Mouse (Mus musculus): ENCODE measurements around the gene Gpa33.
"Not testable (repeated sequence)": the region's sequence is repeated elsewhere in the genome, so short reads cannot be mapped to it uniquely, and the experiment has no call there.

Gpa33 gene

GRCm38 (mm10) chr1:166132367-166132766, 2.3 kb downstream of the Gpa33 start:
- intact Hi-C loops (cut with DNase I) = no loop called here

DNA sequence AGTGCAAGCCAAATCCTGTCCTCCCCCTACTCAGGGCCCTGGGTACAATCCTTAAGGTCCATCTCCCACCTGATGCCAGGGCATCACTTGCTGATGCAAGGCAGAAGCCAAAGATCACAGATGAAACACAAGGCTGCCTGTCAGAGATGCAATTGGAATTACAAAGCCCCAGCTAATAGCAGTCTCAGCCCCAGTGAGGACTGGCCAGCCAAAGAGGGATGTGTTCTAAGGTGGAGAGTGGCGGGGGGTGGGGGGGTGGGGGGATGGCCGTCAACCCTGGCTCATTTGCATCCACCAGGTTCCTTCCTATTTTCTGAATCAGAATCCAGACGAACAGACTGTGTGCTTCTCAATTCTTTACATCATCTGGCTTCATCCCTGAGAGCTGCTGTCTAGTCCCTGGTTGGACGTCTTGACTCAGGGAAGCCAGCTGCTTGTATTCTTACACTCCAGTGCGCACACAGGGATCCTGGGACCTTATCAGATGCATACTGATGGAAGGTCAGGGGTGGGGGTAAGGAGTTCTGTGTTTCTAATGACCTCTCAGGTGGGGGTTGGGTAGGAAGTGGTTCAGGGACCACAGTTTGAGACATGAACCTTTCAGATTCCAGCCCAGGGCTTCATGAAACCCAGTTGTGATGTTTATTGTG, 5.2 kb downstream of the Gpa33 start:
- intact Hi-C loops (cut with DNase I) = no loop called here

DNA sequence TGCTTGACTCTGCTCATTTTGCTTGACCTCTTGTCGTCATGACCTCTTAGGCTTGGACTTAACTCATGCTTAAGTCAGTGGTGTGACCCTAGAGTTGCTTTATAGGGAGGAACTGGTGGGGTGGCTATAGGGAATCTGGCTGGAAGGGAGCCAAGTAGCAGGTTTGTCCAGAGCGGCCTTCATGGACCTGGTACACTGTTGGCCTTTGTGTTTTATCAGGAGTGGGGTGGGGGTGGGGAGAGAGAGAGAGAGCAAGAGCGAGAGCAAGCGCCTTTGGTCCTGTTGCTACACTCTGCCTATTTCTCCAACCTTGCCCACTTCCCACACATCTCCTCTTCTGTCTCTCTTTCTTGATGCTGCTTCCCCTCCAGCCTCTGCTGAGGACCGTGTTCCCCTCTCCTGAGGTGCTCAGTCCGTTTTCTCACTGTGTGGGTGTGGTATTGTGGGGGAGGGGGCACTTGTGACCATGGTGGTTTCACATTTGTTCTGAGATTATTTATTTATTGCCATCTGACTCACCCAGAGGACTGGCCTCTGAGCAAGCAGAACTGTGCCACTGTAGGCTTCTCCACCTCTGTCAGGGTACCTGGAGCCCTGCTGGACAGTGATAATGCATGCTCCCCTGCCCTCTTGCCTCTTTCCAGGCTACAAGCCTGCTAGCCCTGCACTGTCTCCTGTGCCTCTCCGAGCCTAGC, 7.4 kb downstream of the Gpa33 start:
- intact Hi-C loops (cut with DNase I) = no loop called here

GRCm38 (mm10) chr1:166138136-166138535, 8.1 kb downstream of the Gpa33 start:
- intact Hi-C loops (cut with DNase I) = no loop called here

- intact Hi-C loops (cut with DNase I) = no loop called here
Observed at GRCm38 (mm10) chr1:166139113-166139512, 9.1 kb downstream of the Gpa33 start.

DNA sequence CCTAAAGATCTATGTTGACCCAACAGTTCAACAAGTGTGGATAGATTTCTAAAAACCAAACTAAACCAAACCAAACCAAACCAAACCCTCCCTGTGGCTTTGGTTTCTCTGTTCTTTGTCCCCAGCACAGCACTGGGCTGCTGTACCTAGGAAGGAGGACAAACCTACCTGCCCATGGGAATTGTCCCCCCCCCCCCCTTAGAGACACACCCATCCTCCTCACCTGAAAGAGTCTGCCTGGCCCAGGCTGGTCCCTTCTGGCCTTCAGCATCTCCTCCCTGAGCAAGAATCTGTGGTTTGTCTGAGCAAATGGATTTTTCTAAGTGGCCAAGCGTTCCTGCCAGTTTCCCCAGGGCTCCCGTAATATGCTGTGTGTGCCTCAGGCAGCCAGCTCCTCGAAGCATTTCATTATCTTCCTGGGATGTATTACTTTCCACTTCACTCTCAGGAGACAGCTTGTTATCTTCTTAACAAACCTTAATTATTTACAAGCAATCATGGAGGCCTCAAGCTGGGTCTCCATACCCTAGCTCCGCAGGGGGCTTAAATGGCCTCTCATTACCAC, 9.7 kb downstream of the Gpa33 start:
- intact Hi-C loops (cut with DNase I) = no loop called here

- intact Hi-C loops (cut with DNase I) = not testable (repeated sequence)
Observed at GRCm38 (mm10) chr1:166141868-166142267, 11.8 kb downstream of the Gpa33 start.

GRCm38 (mm10) chr1:166142369-166142768, 12.3 kb downstream of the Gpa33 start:
- intact Hi-C loops (cut with DNase I) = no loop called here

DNA sequence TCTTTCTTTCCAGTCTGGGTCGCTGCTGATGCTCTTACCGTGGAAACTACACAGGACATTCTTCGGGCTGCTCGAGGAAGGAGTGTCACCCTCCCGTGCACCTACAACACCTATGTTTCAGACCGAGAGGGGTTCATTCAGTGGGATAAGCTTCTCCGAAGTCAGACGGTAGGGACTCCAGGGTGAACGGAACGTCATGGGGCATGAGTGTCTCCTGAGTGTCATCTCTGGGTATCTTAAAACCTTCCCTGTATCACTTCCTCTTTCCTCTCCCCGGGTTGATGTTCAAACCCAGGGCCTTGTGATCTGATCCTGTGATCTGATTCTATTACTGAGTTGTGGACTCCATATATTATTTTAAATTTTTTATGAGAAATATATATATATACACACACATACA, 16.6 kb downstream of the Gpa33 start:
- intact Hi-C loops (cut with DNase I) = no loop called here

GRCm38 (mm10) chr1:166147657-166148056, 17.6 kb downstream of the Gpa33 start:
- intact Hi-C loops (cut with DNase I) = no loop called here

- intact Hi-C loops (cut with DNase I) = no loop called here
Observed at GRCm38 (mm10) chr1:166149441-166149840, 19.4 kb downstream of the Gpa33 start.

- intact Hi-C loops (cut with DNase I) = no loop called here
Observed at GRCm38 (mm10) chr1:166150035-166150434, 20.0 kb downstream of the Gpa33 start.

DNA sequence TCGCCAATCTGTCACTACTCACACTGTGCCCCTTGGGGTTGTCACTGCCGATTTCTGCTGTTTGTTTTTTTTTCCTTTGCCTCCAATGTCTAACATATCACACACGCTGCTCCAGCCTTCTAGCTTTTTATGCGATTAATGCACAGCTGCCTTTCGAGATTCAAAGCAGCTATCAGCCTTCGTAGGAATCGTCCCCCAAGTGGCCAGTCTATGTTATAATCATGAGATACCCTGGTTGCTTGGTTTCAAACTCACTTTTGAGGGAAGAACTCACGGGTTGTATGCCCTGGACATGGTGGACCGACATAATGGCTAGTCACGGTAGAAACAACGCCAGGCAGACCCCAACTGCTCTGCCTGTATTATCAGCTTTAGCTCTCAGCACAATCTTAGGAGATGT, 21.3 kb downstream of the Gpa33 start:
- intact Hi-C loops (cut with DNase I) = no loop called here

GRCm38 (mm10) chr1:166152034-166152433, 22.0 kb downstream of the Gpa33 start:
- intact Hi-C loops (cut with DNase I) = loop anchor here (2.0 kb wide), 1 partner anchor 151 kb away; no protein-coding TSS in a partner anchor

- intact Hi-C loops (cut with DNase I) = loop anchor here (1.0 to 2.0 kb wide), 3 partner anchors 50 to 373 kb away; no protein-coding TSS in a partner anchor
Observed at GRCm38 (mm10) chr1:166153351-166154120, 23.5 kb downstream of the Gpa33 start.

GRCm38 (mm10) chr1:166154162-166155112, 24.4 kb downstream of the Gpa33 start:
- intact Hi-C loops (cut with DNase I) = loop anchor here (2.0 kb wide), 1 partner anchor 374 kb away; no protein-coding TSS in a partner anchor

GRCm38 (mm10) chr1:166155113-166155494, 25.1 kb downstream of the Gpa33 start:
- intact Hi-C loops (cut with DNase I) = loop anchor here (2.0 kb wide), 1 partner anchor 374 kb away; no protein-coding TSS in a partner anchor

- intact Hi-C loops (cut with DNase I) = loop anchor here (2.0 kb wide), 1 partner anchor 303 kb away; no protein-coding TSS in a partner anchor
Observed at GRCm38 (mm10) chr1:166157712-166158111, 27.7 kb downstream of the Gpa33 start.

GRCm38 (mm10) chr1:166158664-166159063, 28.6 kb downstream of the Gpa33 start:
- intact Hi-C loops (cut with DNase I) = loop anchor here (2.0 kb wide), 1 partner anchor 304 kb away; no protein-coding TSS in a partner anchor

DNA sequence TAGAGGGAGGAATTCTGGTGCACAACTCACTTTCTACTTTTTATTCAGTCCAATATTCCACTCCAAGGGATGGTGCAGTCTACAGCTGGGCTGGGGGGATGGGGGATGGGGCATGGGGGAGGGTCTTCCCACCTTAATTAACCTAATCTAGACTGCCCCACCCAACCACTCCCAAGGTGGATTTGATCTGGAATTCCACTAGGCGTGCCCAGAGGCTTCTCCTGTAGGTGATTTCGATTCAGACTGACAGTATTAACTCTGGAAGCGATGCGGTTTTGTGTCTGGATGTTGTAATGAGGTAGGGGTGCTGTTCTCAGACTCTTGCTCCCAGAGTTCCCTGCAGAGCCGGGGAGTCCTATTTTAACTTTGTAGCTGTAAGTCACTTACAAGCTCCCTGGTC, 30.1 kb downstream of the Gpa33 start:
- intact Hi-C loops (cut with DNase I) = loop anchor here (1.0 to 2.0 kb wide), 2 partner anchors 159 to 201 kb away; no protein-coding TSS in a partner anchor
